Mouse (Mus musculus): ENCODE results near the gene Srd5a1.

Srd5a1 gene

DNA sequence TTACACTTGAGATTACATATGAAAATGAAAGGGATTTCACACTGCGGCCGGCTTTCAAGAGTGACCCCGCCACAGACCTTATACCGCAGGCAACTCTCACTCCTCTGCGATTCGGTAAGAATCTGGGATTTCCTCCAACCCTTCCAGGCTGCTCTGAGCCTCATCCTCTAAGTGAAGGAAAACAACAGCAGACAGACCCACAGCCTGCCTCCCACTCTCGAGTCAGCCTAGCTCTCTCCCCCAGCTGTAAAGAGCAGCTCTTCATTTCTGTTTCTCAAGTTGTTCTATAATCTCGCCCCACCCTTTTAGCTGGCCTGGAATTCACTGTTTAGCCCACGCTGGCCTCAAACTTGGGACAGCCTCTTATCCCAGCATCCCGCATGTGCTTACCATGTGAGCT is 69.5 kb downstream of the Srd5a1 start:
- DNase-seq (ENCODE audit: low read depth, low spot score) = no peak

- DNase-seq (ENCODE audit: low read depth, low spot score) = no peak
Observed at GRCm38 (mm10) chr13:69541209-69541608, 70.0 kb downstream of the Srd5a1 start.

DNA sequence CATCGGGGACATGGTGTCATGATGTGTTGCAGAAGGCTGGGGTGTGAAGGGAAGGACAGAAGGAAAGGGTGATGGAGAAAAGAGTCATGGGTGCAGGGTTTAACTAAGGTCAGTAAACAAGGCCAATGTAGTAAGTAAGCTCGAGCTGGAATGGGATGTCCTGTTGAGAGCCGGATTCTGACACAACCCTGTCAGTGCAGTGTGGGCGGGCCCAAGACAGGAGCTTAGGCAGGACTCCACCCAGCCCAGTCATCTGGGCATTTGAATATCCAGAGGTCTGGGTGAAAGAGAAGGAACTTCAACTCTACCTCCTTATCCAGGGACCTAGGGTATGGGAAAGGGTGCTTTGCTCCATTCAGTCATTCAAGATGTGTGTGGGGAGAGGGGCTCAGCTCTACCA is 72.9 kb downstream of the Srd5a1 start:
- DNase-seq (ENCODE audit: low read depth, low spot score) = no peak

GRCm38 (mm10) chr13:69537366-69537765 is 73.9 kb downstream of the Srd5a1 start:
- no peak for DNase-seq (ENCODE audit: low read depth, low spot score)

- no peak for DNase-seq (ENCODE audit: low read depth, low spot score)
Observed at GRCm38 (mm10) chr13:69536021-69536420, 75.2 kb downstream of the Srd5a1 start.

- DNase-seq (ENCODE audit: low read depth, low spot score) = peak; percentile 99
Observed at GRCm38 (mm10) chr13:69534654-69535551, 76.3 kb downstream of the Srd5a1 start.

- DNase-seq (ENCODE audit: low read depth, low spot score) = no peak
Observed at GRCm38 (mm10) chr13:69534334-69534653, 76.9 kb downstream of the Srd5a1 start, which contains the start of gene Tent4a. Tent4a (minus strand) TSS chr13:69534617.

DNA sequence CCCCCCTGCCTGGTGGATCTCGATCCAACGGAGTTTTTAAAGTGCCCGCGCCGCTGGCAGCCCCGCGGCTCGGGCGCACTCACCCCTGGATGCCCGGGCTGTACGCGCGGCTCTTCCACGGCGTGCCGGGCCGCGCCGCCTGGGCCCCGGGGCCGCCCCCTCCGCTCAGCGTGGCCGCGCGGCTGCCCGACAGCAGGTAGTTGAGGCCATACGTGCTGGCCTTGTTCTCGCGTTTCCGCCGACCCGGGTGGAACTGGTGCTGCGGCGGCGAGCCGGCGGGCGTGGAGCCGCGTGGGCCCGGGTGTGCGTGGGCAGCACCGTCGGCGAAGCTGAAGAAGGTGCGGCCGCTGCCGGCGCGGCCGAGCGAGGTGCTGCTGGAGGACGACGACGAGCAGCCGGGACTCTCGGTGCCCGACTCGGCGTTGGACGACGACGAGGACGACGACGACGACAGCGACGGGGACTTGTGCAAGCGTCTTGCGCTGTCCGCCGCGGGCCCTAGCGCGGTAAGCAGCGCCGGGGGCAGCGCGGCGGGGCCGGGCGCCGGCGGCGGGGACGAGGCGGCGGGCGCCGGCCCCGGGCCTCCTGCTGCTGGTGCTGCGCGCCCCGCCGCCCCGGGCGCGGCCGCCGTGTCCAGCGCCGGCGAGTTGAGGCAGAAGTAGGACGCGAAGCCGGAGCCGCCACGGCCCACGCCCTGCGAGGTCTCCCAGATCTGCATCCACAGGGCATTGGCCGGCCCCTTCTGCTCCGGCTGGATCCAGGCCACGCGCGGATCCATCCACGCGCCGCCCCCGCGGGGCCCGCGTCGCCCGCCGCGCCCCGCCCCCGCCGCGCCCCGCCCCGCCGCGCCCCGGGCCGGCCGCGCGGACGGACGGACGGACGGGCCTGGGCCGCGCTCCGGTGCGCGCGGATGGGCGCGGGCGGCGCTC is 77.6 kb downstream of the Srd5a1 start, which contains the start of gene Nsun2:
TSS of gene Nsun2 (plus strand) at position 342 of the 929 bp plus-strand sequence.
- peak; percentile 65 for DNase-seq (ENCODE audit: low read depth, low spot score)

DNA sequence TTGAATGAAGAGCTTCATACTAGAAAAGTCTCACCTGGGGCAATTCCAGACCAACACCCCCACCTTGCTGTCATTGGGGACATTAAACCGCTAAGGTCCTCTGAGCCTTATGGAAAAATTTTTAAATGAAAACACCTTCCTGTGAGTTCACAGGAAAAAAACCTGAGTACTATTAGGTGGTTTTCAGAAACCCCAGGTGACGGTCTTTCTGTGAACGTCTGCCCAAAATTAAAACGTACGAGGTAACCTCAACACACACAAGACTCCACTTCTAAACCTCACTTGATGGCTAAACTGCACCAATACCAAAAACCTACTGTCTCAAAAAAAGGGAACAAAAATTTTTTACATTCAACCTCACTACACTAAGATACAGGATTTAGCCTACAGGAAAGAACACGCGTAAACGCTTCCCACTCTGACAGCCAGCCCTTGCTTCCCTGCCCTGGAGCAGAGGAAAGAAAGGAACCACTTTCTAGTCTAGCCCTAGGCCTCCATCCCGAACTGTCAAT is 78.3 kb downstream of the Srd5a1 start:
- no peak for DNase-seq (ENCODE audit: low read depth, low spot score)

DNA sequence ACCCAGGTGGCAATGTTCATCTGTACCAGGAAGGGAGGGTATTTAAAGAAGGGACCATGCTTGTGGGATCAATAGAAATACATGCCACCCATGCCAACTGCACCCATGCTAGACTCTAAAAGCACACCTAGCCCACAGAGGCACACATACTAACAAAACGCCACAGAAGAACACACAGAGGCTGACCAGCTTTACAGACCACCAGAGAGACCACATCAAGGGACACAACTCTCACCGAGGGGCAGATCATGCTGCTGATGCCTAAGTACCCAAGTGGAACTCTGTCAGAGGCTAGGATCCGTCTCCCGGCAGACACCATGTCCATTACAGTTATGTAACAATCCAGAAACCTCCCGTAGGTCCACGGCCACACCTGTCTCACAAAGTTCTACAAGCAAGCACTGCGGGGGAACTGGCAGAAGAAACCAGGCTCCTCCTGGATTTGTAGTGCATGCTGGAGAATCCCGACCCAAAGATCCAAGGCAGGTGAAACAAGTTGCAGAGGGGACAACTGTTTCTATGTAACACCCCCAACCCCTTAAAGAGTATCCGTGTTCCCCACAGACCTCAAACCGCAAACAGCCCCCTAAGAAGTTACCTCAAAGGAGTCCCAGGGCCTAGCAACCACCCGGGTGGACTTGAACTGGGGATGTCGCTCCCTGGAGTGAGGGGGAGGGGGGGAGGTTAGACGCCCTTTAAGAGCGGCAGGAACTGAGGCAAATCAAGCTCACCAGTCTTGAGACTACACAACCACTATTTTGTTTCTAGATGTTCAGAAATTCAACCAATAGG is 78.9 kb downstream of the Srd5a1 start:
- DNase-seq (ENCODE audit: low read depth, low spot score) = peak; percentile 57

DNA sequence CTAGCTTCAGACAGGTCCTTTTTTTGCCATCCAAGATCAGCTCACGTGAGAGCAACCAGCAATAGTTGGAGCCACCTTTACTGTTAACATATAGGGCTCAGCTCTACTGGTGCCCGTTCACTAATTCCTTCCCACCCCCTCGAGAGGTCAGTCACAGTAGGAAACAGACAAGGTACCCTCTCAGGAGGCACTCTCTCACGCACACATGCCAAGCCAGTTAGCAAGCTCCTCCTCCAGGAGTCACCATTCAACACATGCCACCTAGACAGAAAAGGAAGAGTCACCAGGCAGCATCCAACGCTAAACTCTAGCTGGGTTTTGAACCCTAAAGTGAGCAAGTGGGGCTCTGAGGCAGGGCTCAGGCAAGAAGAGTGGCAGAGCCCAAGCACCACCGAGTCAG is 79.8 kb downstream of the Srd5a1 start:
- DNase-seq (ENCODE audit: low read depth, low spot score) = no peak

GRCm38 (mm10) chr13:69530951-69531350 is 80.3 kb downstream of the Srd5a1 start:
- no peak for DNase-seq (ENCODE audit: low read depth, low spot score)

DNA sequence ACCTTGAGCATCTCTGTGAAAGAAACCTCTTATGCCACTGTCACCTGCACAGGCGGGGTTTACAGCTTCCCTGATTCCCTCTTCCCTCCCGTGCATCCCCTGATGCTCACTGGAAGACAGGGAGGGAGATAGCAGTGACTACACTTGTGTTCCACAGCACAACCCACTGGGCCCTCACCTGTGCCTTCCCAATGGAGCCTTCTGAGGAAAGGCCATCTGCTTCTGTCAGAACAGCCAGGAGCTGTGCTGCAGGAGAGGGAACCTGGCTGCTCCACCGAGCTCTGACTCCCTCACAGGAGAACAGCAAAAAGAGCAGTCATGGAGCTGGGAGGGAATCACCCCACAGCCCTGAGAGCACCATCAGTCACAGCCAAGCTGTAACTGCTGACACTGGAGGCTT is 81.1 kb downstream of the Srd5a1 start:
- DNase-seq (ENCODE audit: low read depth, low spot score) = no peak

DNA sequence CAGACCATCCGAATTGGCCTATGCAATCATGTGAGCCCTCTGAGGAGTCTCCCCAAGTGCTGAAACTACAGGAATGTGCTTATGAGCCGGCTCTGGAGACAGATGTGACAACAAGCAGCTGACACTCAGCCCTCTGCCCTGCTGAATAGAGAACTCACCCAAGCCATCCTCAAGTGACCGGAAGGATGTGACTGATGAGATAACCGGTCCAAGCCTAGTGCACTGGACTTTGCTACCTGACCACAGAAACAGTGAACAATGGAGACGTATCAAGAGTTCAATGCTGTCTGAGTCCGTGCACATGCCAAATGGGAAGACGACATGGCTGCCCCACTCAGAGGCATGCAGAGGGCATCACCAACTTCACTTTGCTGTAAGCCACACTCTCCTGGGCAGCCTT is 82.7 kb downstream of the Srd5a1 start:
- no peak for DNase-seq (ENCODE audit: low read depth, low spot score)

DNA sequence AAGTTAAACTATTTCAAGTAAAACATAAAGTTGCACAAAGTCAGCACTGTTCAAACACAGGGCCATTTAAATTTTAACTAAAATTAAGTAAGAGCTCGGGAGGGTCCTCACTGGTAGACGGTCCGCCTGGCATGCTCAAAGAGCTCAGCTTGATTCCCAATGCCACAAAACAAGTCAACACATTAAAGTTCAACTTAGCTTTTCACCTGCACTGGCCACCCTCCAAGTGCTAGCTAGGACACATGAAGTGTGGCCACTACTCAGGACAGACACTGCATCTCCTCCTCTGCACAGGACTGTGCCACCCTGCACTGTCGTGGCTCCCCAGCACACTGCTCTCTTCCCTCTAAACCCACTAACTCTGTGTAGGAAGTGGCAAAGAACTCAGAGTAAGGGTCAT is 85.4 kb downstream of the Srd5a1 start:
- no peak for DNase-seq (ENCODE audit: low read depth, low spot score)

GRCm38 (mm10) chr13:69524158-69524530 is 87.1 kb downstream of the Srd5a1 start:
- no peak for DNase-seq (ENCODE audit: low read depth, low spot score)
